Comparison of ENCODE assay signal across 28 mouse cellular contexts in the genomic region with DNA sequence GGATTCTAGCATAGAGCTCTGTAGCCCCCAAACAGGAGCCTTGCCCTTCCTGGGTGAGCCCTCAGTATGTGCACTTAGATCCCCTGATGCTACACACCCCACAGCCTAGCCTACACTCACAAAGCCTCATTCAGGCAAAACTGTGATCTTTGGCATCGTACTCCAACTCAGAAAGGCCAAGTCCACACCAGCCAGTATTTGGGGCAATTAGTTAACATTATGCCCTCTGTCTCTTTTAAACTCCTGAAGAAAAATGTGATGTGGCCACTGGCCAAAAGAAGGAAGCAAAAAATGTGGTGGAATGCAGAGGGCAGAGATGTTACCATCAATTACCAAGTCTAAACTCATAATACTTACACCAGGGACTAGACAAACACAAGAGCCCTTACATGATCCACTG. TPM values are rescaled to one million over a fixed set of nuclear protein-coding genes. Genes with fewer than 3 reads are reported as not detected.
DNase-seq lines count a peak whose midpoint lies in the region; ATAC-seq and TF ChIP-seq lines count a peak whose summit lies in the region.
"Had no signal": no experiment of that assay in that cellular context is flagged by ENCODE, and none has a peak within 500 bp of the region (broad histone marks: within the 10 kb centered on the region; RNA-seq: fewer than 3 reads in every experiment).

No protein-coding gene starts in this region.

- no peaks in the 10 kb centered on the region for H3K36me3 ChIP-seq in kidney, embryonic 16.5 days (ENCODE audit: insufficient read depth, low read length)
- no peaks in the 10 kb centered on the region for H3K36me3 ChIP-seq in kidney, postnatal 0 days (ENCODE audit: insufficient read depth, low read length)
- H3K36me3 ChIP-seq in liver, embryonic 11.5 days (ENCODE audit: control insufficient read depth, insufficient read depth, low read length): no peaks in the 10 kb centered on the region
- H3K36me3 ChIP-seq: embryonic facial prominence, embryonic 12.5 days; forebrain, embryonic 15.5 days; heart, embryonic 13.5 days; hindbrain, embryonic 15.5 days; lung, embryonic 15.5 days; midbrain, embryonic 10.5 days; midbrain, embryonic 15.5 days; neural tube, embryonic 15.5 days; stomach, embryonic 15.5 days had no signal

- H3K4me2 ChIP-seq in kidney, embryonic 16.5 days (replicated peaks; ENCODE audit: low read depth, low read length): no peak overlapping the region
- H3K4me2 ChIP-seq in kidney, postnatal 0 days (ENCODE audit: low read length): no peak overlapping the region
- no peak overlapping the region for H3K4me2 ChIP-seq in liver, embryonic 11.5 days
- H3K4me2 ChIP-seq: embryonic facial prominence, embryonic 12.5 days; forebrain, embryonic 15.5 days; heart, embryonic 13.5 days; hindbrain, embryonic 15.5 days; lung, embryonic 15.5 days; midbrain, embryonic 15.5 days; stomach, embryonic 15.5 days had no signal

- H3K9ac ChIP-seq in kidney, embryonic 16.5 days (replicated peaks; ENCODE audit: low read length): no peak overlapping the region
- no peak overlapping the region for H3K9ac ChIP-seq in kidney, postnatal 0 days (ENCODE audit: low read depth, low read length)
- no peak overlapping the region for H3K9ac ChIP-seq in liver, embryonic 11.5 days (ENCODE audit: low read depth, low read length)
- H3K9ac ChIP-seq: embryonic facial prominence, embryonic 12.5 days; forebrain, embryonic 15.5 days; heart, embryonic 13.5 days; hindbrain, embryonic 15.5 days; lung, embryonic 15.5 days; midbrain, embryonic 15.5 days; neural tube, embryonic 15.5 days; stomach, embryonic 15.5 days had no signal

- TF ChIP-seq CTCF in kidney, postnatal 0 days (IDR thresholded peaks at IDR 0.05; ENCODE audit: low read depth): no peak

- no peak overlapping the region; the same call in 1 of the 2 replicates for H3K27ac ChIP-seq in kidney, embryonic 16.5 days (ENCODE audit: low read length)
- H3K27ac ChIP-seq in kidney, postnatal 0 days: 0 out of 2 replicates have a peak overlapping the region, but pooled peaks have one; percentile 47
- H3K27ac ChIP-seq in liver, embryonic 11.5 days (ENCODE audit: low read depth, low read length): no peak overlapping the region
- H3K27ac ChIP-seq: embryonic facial prominence, embryonic 12.5 days; forebrain, embryonic 15.5 days; heart, adult 2 months; heart, embryonic 13.5 days; hindbrain, embryonic 15.5 days; lung, embryonic 15.5 days; midbrain, embryonic 15.5 days; neural tube, embryonic 15.5 days; stomach, embryonic 15.5 days had no signal

- 64% methylated on average over 1 of the region's 1 CpGs for WGBS in kidney, embryonic 16.5 days
- 53% methylated on average over 1 of the region's 1 CpGs for WGBS in kidney, postnatal 0 days
- 63% methylated on average over 1 of the region's 1 CpGs for WGBS in liver, embryonic 11.5 days

- no peak for ATAC-seq in kidney, embryonic 16.5 days (ENCODE audit: low FRiP score, low TSS enrichment)
- no peak for ATAC-seq in kidney, postnatal 0 days (replicated peaks; ENCODE audit: low FRiP score, low read depth)
- no peak for ATAC-seq in liver, embryonic 11.5 days (replicated peaks; ENCODE audit: low FRiP score)
- ATAC-seq: activated CD4-positive, CD25-positive, alpha-beta regulatory T cell, adult 4 months; forebrain, embryonic 15.5 days; inflammation-experienced regulatory T-cells, adult 6 months; midbrain, embryonic 15.5 days had no signal

- no peaks in the 10 kb centered on the region for H3K27me3 ChIP-seq in kidney, embryonic 16.5 days (ENCODE audit: insufficient read depth, low read length)
- no peaks in the 10 kb centered on the region for H3K27me3 ChIP-seq in kidney, postnatal 0 days (ENCODE audit: insufficient read depth, low read length)
- no peaks in the 10 kb centered on the region for H3K27me3 ChIP-seq in liver, embryonic 11.5 days (replicated peaks; ENCODE audit: control insufficient read depth, insufficient read depth, low read length)
- H3K27me3 ChIP-seq: embryonic facial prominence, embryonic 12.5 days; forebrain, embryonic 15.5 days; heart, embryonic 13.5 days; hindbrain, embryonic 15.5 days; lung, embryonic 15.5 days; midbrain, embryonic 15.5 days; neural tube, embryonic 15.5 days; stomach, embryonic 15.5 days had no signal

- no peaks in the 10 kb centered on the region for H3K9me3 ChIP-seq in kidney, embryonic 16.5 days (ENCODE audit: low read length)
- no peaks in the 10 kb centered on the region for H3K9me3 ChIP-seq in kidney, postnatal 0 days (replicated peaks; ENCODE audit: low read length)
- H3K9me3 ChIP-seq in liver, embryonic 11.5 days (ENCODE audit: control insufficient read depth, low read length): no peaks in the 10 kb centered on the region
- H3K9me3 ChIP-seq: embryonic facial prominence, embryonic 12.5 days; forebrain, embryonic 15.5 days; heart, embryonic 13.5 days; hindbrain, embryonic 15.5 days; lung, embryonic 15.5 days; midbrain, embryonic 10.5 days; midbrain, embryonic 15.5 days; neural tube, embryonic 15.5 days; stomach, embryonic 15.5 days had no signal

- no peak overlapping the region for H3K4me3 ChIP-seq in kidney, embryonic 16.5 days (ENCODE audit: low read length)
- no peak overlapping the region for H3K4me3 ChIP-seq in kidney, postnatal 0 days (replicated peaks; ENCODE audit: low read depth, low read length)
- no peak overlapping the region for H3K4me3 ChIP-seq in liver, embryonic 11.5 days (ENCODE audit: low read depth, low read length)
- H3K4me3 ChIP-seq: embryonic facial prominence, embryonic 12.5 days; forebrain, embryonic 15.5 days; heart, adult 2 months; heart, embryonic 13.5 days; hindbrain, embryonic 15.5 days; lung, embryonic 15.5 days; midbrain, embryonic 10.5 days; midbrain, embryonic 15.5 days; neural tube, embryonic 15.5 days; stomach, embryonic 15.5 days had no signal

- DNase-seq in kidney, adult 11 months: peak; percentile 63
- peak; percentile 91 for DNase-seq in Muller cell, postnatal 12 days (ENCODE audit: inconsistent ontology term)
- DNase-seq in kidney, postnatal 0 days (ENCODE audit: low spot score): peak; percentile 38
- peak; percentile 5 to 17 for DNase-seq in kidney, postnatal 4 days
- no peak for DNase-seq in urinary bladder, postnatal 36 days (ENCODE audit: low spot score in 2 of 2)
- no peak for DNase-seq in liver, embryonic 11.5 days (ENCODE audit: low spot score)
- DNase-seq: adrenal gland, adult 2 months; adrenal gland, postnatal 36 days; cerebellum, adult 2 months; cerebellum, postnatal 14 days; embryo, embryonic 11 days; heart, adult 2 months; heart, postnatal 10 days; layer of hippocampus, postnatal 36 days; left cerebral cortex, postnatal 4 days; right cerebral cortex, postnatal 25 days had no signal

- peaks cover 24% of the 10 kb centered on the region for H3K4me1 ChIP-seq in kidney, embryonic 16.5 days (ENCODE audit: insufficient read depth, low read length)
- 0 out of 2 replicates have a peak, but pooled peaks cover 4% of the 10 kb centered on the region for H3K4me1 ChIP-seq in kidney, postnatal 0 days (replicated peaks; ENCODE audit: insufficient read depth, low read length)
- no peaks in the 10 kb centered on the region for H3K4me1 ChIP-seq in liver, embryonic 11.5 days (replicated peaks; ENCODE audit: control insufficient read depth, insufficient read depth, low read length)
- H3K4me1 ChIP-seq: embryonic facial prominence, embryonic 12.5 days; lung, embryonic 15.5 days; midbrain, embryonic 15.5 days; stomach, embryonic 15.5 days had no signal

RNA-seq across cellular contexts. Expression of a gene that starts 14.7 kb away (rescaled TPM):
- polyA plus RNA-seq in kidney, embryonic 16.5 days (2015; fragmentation: Nextera tagmentation; extraction: Ambion mirVana): 6.1 and 6.7 TPM in 2 replicates
- 5.5 and 6.8 TPM in 2 replicates for polyA plus RNA-seq in kidney, postnatal 0 days (2015; fragmentation: Nextera tagmentation; extraction: Ambion mirVana)
- 0.47 and 0.60 TPM in 2 replicates for polyA plus RNA-seq in liver, embryonic 11.5 days (2014; fragmentation: Nextera tagmentation; extraction: Ambion mirVana)

RNA-seq across cellular contexts. Expression of a gene that starts 55.5 kb away (rescaled TPM):
- polyA plus RNA-seq in kidney, embryonic 16.5 days (2015; fragmentation: Nextera tagmentation; extraction: Ambion mirVana): 3.0 and 3.7 TPM in 2 replicates
- 4.5 and 5.0 TPM in 2 replicates for polyA plus RNA-seq in kidney, postnatal 0 days (2015; fragmentation: Nextera tagmentation; extraction: Ambion mirVana)
- 0.08 and 0.18 TPM in 2 replicates for polyA plus RNA-seq in liver, embryonic 11.5 days (2014; fragmentation: Nextera tagmentation; extraction: Ambion mirVana)
- polyA plus RNA-seq: midbrain, embryonic 10.5 days had no signal

RNA-seq across cellular contexts. Expression of a gene that starts 55.5 kb away (rescaled TPM):
- 8.7 and 13.4 TPM in 2 replicates for polyA plus RNA-seq in kidney, embryonic 16.5 days (2015; fragmentation: Nextera tagmentation; extraction: Ambion mirVana)
- polyA plus RNA-seq in kidney, postnatal 0 days (2015; fragmentation: Nextera tagmentation; extraction: Ambion mirVana): 10.8 and 12.0 TPM in 2 replicates
- polyA plus RNA-seq in liver, embryonic 11.5 days (2014; fragmentation: Nextera tagmentation; extraction: Ambion mirVana): 0.47 and 1.6 TPM in 2 replicates

Comparison
In these comparisons a context has a peak if more than half of its experiments do, and no peak if none do; other contexts are left out.
1. DNase-seq: peak in kidney, adult 11 months (single experiment), Muller cell, postnatal 12 days (single experiment), kidney, postnatal 0 days (single experiment) and kidney, postnatal 4 days (2 of 2); none in urinary bladder, postnatal 36 days (0 of 2) and liver, embryonic 11.5 days (single experiment).